Mouse (Mus musculus) embryonic fibroblast, embryonic 13.5 days (primary cell): Measurements from ENCODE around the gene Iqcc.

Experiments
- CTCF ChIP-seq: IDR thresholded peaks from 2 replicates; pipeline ENCODE4 v1.5.1; 2011; ENCODE audit warnings: mild to moderate bottlenecking, control low read depth, low read length, moderate library complexity, borderline replicate concordance; ENCODE audit not compliant: insufficient read depth
- POLR2A ChIP-seq: IDR thresholded peaks from 2 replicates; pipeline ENCODE4 v1.6.1; 2011; ENCODE audit warnings: low read depth, mild to moderate bottlenecking, control low read depth, low read length, moderate library complexity

DNA sequence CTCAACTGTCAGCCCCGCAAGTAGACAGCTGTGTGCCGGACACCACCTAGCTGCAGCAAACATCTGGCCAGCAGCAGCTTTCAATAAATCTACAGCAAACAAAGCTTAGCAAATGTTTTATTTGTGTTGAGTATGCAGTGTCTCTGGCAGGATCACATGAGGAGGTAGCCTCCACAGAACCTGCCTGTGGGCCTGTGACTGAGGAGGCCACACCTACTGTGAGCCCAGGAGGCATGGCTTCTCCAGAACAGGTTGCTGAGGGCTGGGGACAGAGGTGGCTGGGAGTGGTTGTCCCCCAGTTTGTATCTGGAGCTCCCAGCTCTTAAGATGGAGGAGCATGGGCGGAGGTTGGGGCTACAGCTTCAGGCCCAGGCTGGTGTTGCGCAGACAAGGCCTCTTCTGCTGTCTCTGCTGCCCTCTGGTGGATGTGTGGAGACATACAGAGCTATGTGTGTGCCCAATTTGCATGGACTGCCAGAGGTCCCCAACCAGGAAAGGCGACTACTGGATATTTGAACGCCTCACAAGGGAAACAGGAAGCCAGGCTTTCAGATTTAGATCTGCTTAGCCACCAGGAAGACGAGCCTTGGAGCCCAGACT lies 10.4 kb downstream of the Iqcc start:
- TF ChIP-seq POLR2A (no peak), CTCF (peak; percentile 98)
